Mouse (Mus musculus) spleen, adult 12 weeks (tissue): ENCODE results near the gene Tma7.
A peak's percentile ranks its signal among the peaks of the same experiment; 100 is the strongest.

ENCODE experiments used
- DNase-seq: peaks from one replicate; pipeline ENCODE4 v3.0.0; 2022; ENCODE audit warnings: low spot score

Gene Tma7

DNA sequence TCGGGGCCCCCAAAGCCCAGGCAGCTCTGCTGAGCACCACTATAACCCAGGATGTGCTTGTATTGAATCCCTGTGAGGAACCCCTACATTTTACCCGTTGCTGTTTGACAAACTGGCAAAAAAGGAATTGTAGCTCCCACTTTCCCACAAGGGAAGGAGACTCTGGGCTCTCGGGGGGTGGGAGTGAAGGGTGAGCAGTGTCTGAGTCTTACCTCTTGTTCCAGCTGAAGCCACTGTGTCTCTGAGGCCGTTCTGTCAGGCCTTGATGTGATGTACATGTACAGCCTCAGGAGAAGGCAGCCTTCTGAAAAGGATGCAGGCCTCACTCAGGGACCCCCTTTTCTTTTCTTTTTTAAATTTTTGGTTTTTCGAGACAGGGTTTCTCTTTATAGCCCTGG lies 21.5 kb downstream of the Tma7 start:
- DNase-seq: no peak

DNA sequence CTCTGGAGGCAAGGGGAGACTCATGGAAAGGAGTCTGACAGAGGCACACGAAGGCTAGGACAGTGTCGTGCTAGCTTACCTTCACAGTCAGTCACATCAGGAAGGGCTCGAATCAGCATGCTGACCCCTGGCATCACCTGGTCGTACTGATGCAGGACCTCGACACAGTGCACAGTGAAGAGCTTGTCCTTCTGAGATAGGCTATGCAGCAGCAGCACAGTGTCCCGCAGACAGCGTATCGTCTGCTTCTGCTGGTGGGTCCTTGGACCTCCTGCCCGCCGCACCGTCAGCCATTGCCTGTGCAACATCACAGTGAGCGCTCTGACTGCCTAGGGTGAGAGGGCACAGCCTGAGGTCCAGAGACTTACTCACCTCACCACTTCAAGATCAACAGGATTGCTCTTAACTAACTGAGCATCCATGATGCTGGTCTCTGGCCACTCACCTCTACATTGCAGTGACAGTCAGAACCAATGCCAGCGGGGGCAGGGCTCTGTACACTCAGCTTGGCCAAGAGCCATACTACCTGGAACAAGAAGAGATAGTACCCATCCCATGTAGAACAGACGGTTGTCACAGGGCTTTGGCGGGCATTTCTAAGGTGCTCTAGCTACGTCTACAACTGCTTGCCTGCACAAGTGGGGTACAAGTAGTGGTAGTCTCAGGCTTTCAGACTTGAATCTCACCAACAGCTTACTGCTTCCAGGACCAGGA lies 22.0 kb downstream of the Tma7 start:
- no peak for DNase-seq

DNA sequence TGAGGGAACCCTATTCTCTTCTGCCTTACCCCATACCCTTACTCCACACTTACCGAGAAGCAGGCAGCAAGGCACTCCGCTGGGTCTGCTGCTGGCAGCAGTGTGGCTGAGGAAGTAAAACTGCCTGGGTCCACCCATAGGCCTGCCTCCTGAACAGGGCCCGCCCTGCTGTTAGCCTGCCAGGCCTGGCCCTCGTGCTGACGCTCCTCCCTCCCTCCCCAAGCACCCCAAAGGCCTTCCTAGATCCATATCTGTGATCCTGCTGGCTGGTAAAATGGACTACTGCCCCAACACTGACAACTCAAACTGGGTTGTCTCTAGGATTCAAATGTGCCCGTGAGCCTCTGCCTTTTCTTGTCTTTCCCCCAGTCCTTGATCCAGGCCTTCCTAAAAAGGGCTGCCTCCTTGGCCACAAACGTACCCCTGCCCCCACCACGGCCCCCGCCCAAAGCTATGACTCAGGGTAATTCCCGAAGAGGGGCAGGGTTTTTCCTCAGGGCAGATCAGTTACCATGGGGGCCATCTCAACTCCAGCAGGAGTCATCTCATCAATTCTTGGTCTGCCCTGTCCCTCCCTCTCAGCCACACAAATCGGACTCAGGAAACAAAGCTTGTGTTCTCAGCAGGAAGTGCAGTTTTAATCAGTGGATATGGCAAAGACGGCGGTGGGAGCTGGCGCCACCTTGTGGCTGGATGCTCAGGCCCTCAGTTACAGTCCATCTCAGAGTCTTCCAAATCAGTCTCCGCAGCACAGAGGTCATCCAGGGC lies 23.1 kb downstream of the Tma7 start, which contains the start of gene Trex1:
TSS of gene Trex1 (minus strand) at position 599 of the 768 bp plus-strand sequence.
- DNase-seq: peak; percentile 77

DNA sequence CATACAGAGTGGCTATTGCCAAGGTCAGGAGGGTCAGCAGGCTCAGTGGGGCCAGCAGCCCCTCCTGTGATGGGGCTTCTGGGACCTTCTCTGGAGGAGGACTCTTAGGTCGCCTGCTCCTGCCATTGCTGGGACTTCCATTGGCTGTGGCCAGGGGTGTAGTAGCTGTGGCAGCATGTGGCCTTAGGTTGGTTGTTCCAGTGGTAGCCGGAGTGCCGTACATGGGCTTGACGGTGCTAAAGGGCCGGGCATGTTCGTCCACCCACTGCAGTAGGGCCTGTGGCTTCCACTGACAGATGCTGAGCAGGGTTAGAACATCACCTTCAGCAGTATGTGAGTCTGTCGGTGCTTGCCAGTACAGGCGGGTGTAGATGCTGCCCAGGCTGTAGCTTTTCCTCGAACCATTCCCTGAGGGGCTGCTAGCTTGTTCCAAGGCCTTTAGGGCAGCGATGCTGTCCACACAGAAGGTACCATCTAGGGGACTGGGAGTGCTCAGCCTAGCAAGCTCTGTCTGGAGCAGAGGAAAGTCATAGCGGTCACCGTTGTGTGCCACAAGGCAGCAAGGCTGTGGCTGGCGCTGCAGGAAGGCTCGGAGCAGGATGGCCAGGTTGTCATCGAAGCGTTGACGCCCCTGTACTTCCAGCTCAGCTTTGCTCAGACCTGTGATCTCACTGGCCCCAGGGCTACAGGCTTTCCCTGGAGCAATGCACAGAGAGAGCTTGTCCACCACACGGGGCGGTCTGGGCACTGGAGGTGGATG lies 24.2 kb downstream of the Tma7 start:
- DNase-seq: no peak

DNA sequence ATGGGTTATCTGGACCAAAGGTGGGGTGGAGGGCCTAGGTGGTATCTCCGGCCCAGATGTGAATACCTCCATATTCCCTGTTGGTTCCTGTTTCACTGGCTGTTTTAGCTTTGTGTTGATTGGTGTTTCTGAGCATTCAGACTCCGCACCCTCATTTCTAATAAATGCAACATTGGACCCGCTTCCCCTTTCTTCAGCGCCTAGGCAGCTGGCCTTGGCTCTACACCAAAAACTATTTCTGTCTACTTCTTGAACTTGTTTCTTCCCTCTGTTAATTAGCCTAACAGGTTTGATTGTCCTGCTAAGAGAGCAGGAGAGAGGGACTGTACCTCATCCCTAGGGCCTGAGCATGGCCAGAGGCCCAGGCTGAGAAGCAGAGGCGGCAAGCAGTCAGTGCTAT lies 24.8 kb downstream of the Tma7 start:
- no peak for DNase-seq

DNA sequence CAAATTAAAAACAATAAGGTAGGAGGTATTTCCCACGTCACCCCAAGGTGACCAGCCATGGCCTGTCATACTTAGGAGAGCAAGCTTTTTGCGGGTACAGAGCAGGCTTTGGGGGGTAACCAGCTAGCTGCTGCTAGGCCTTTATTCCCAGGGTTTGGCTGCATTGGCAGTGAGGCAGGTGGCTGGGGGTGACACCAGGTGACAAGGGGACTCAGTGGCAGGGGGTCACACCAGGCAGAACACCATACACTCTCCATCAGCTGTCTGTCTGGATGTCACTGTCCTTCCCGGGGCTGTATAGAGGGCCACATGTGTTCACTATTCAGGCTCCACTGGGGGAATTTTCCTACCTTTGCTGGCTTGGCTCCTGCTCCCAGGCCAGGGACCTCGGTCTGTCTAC lies 25.5 kb downstream of the Tma7 start:
- DNase-seq: no peak

DNA sequence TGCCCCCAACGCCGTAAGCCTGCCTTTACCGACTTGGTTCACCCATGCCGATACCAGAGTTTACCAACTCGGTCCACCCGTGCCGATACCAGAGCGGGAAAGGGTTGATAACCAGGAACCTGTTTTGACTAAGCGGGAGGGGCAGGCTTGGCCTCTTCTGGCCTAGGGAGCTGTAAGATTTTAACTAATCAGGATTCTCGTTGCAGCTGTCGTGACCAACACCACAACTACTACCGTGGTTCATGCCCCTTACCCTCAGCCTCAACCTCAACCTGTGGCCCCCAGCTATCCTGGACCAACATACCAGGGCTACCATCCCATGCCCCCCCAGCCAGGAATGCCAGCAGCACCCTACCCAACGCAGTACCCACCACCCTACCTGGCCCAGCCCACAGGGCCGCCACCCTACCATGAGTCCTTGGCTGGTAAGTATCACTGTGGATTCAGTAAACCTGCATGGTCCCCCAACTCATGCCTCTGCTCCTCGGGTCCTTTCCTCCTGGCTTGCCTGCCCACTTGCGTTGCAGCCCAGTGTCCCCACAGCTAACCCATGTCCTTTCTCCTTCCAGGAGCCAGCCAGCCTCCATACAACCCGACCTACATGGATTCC lies 26.2 kb downstream of the Tma7 start:
- no peak for DNase-seq

DNA sequence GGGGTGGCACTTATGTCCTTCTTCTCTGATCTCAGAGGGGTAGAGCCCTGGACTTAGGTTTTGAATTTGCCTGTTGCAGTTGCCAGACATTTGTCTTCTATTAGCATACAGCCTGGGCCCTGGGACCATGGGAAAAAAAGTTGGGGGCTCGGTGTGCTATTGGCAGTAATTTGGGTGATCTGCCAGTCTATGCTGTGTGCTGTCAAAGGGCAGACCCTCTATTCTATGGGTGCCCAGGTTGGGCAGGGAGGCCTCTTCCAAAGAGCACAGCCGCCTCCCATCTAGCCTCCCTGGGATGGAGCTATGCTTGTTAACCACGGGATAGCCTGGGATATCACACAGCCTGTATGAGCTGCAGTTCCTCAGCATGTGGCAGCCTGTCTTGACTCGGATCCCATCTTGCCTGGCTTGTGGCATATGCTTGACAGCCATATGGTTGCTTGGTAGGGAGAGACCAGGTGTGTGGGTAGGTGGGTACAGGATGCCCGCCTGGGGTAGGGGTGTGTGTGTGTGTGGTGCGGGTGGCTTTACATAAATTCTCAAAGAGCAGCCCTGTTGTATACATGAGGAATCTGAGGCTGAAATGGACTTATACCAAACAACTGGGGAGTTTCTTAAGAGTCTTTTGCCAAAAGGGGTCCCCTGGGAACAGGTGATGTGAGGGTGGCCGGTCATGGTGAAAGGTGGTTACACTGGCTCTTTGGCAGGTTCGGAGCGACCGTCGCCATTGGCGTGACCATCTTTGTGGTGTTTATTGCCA lies 26.9 kb downstream of the Tma7 start:
- DNase-seq: no peak

DNA sequence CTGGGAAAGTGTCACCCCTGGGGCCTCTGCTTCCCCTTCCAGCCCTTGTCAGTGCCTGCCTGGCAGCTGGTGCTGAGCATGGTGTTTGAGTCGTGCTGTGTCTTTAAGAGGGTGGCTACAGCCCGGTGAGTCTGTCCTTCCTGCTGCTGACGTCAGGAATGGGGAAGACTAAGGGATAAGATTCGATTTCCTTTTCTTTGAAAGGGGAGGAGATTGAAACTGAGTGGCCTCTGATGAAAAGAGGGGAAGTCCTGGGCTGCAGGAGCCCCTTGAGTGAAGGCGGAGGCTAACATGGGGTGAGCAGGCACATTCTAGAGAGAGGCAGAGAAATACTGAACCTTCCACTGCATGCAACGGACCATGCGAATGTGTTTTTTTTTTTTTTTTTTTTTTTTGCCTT lies 27.7 kb downstream of the Tma7 start:
- DNase-seq: peak; percentile 47

DNA sequence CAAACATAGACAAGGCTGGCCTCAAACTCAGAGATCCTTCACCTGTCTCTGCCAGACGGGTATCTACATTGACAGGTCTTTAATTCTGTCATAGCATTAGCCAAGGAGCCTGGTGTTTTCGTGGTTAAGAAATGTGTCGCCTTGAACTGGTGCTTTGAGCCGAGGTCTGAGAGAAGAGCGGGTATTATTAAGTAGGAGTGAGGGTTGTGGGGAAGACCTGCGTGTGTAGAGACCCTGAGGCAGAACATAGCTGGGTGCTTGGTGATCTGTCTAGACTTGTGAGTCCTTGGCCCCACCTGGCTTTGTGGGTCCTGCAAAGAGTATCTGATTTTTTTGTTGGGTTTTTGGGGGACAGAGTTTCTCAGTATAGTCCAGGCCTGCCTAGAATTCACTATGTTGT lies 28.5 kb downstream of the Tma7 start:
- DNase-seq: no peak

DNA sequence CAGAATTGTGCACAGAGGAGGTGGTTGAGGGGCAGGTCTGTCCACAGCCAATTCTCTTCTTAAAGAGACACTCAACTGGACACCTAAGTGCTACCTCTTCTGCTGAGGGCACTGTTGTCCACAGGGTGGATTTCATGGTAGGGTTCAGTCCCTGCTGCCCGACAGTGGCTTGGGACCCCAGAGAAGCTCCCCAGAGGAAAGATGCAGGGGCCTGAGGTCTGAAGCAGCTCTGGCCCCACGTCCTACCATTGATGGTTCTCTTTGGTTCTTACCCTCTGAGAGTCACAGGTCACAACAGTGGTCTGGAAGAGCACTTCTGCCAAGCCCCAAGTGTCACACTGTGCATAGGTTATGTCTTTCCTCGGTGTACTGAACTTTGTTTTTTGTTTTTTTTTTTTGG lies 29.0 kb downstream of the Tma7 start:
- DNase-seq: no peak

DNA sequence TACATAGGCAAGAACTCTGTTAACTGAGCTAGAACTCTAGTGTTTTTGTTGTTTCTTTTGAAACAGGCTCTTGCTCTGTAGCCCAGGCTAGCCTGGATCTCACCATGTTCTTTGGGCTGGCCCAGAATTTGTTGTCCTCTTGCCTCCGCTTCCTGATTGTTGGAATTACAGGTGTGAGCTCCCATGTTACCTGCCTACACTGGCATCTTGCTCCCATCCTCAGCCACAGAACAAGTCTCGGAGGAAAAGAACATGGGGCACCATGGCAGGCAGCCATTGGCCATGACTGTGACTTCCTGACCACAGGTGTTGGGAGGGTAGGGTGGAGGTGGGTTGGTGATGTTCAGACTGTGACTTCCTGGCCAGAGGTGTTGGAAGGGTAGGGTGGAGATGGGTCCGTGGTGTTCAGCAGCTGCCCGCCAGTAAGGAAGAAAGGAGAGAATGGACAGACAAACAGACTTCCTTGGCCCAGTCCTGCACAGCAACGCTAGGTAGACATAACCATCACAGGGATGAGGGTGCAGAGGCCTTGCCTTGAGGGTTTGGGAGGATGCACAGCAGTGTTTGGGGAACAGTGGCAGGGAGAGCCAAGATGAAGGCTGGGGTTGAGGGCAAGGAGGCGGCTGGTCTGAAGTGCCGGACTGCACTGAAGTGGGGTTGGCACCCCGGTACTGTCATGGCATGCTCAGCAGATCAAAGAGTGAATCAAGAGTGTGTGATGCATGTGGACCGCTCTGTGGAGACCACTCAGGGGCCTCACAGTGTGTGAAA lies 29.7 kb downstream of the Tma7 start:
- no peak for DNase-seq

DNA sequence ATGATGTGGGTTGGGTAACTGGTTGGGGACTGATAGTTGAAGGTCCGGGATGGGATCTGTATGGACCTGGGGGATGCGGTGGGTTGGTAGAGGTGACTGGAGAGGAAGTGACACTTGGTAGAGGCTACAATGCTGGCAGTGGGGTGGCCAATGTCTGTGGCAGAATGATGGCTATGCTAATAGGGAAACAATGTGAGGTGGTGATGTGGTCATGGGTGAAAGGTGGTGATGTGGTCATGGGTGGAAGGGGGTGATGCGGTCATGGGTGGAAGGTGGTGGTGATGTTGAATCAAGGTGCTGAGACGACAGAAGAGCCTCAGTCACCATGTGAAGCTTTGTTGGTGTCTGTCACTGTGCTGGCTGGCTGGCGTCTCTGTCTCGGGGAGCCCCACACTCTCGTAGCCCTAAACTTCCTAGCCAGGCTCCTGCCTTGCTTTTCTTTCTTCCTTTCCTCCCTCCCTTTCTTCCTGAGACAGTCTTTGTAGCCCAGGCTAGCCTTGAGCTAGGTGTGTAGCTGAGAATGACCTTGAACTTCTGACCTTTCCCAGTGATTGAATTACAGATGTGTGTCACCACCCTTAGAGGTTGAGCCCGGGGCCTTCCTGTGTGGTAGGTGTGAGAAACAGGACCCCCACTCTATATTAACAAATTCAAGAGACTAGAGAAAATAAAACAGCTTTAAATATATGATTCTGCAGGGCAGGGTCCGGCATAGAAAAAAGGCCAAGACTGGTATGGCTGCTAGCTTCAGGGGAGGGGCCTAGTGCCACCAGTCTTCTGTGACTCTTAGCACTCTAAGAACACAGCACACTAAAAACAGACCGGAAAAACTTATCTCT lies 30.5 kb downstream of the Tma7 start:
- DNase-seq: peak; percentile 59

DNA sequence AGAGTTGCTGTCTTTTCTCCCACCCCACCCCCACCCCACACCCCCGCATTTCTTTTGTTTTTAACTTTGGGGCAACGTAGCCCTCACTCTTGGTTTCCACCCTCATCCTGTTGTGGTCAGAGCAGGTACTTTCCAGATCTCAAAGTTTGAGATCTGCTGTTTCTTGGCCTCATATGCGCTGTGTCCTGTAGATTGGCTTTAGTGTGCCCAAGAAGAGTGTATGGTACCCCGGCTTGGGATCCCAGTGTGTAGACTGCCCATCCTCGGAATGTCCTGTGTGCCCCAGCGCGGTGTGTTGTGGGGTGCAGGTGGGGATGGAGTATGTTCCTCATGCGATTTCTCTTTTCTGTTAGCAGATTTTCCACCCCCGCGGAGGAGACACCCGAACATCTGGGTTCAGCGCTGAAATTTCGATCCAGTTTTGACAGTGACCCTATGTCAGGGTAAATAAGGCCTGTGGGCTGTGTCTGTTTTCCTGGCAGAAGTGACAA lies 31.3 kb downstream of the Tma7 start:
- no peak for DNase-seq

DNA sequence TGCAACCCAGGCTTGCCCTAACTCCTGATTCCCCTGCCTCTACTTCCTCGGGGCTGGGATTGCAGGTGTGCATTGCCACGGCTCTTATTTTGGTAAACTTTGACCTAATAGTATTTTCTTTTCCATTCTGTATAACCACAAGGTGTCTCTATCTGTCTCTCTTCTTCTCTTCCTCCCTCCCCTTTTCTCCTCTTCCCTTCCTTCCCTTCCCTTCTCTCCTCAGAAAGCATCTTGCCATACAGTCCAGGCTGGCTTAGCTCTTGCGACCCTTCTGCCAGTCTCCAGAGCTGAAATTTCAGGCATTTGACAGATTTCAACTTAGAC lies 31.8 kb downstream of the Tma7 start:
- DNase-seq: no peak

DNA sequence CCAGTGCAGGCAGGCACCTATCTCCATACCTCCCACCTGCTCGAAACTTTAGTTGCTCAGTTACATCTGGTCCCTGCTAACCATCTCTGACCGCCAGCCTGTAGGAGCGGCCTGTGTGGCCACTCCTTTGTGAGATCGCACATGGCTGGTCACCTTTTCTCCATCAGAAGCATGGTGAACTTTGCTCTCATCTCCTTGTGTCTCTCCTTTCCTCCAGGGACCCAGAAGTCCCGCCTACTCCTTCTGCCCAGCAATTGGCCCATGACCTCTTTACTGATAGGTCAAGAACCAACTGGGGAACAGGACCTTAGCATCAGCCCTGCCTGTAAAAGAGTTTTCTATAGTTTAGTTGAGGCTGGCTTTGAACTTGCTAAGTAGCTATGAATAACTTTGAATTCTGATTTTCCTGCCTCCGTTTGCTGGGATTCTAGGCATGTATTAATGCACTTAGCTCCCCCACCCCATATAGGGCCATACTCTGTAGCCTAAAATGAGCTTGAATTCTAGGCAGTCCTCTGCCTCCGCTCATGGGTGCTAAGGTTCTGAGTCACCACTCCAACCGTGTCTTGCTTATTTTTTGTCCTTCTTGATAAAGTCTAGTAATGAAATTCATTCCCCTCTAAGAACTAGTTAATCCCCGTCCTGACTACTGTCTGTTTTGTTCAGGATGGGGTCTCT lies 32.3 kb downstream of the Tma7 start:
- no peak for DNase-seq

DNA sequence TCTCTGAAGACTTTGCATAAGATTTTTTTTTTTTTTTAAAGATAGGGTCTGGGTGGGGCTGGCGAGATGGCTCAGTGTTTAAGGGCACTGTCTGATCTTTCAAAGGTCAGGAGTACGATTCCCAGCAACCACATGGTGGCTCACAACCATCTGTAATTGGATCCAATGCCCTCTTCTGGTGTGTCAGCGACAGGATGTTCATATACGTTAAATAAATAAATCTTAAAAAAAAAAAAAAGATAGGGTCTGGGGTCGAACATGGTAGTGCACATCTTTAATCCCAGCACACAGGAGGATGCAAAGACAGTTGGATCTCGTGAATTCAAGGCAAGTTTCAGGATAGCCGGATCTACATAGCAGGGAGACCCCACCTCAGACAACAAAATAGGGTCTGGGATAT lies 33.1 kb downstream of the Tma7 start:
- no peak for DNase-seq

DNA sequence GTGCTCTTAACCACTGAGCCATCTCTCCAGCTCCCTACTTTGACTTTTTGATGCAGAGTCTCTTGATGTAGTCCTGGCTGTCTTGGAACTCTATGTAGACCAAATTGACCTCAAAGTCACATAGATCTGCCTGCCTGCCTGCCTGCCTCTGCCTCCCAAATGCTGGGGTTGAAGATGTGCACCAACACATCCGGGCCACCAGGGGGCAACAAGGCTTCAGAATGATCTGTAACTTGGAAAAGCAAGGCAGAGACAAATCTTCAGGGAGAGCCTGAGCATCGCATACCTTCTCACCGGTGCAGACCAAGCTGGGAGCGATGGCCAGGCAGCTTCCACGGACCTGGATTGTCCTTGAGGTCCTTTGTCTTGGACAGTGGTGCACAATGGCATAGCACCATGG lies 36.1 kb downstream of the Tma7 start:
- DNase-seq: peak; percentile 62

DNA sequence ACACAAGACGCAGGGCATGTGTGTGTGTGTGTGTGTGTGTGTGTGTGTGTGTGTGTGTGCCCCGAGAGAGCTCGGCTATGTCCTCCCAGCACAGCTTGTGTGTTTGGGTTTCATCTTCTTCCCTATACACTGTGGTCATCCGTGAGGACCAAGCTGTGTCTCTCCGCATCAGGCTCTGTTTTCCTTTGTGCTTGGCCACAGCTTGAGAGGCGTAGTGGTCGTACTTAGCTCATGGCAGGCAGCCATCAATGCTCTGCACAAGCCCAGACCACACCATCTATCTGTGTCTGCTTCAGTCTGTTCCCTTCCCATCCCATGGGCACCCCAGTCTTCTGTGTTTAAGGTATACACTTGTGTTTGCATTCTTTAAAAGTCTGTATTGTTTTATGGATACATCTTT lies 41.0 kb downstream of the Tma7 start:
- no peak for DNase-seq

DNA sequence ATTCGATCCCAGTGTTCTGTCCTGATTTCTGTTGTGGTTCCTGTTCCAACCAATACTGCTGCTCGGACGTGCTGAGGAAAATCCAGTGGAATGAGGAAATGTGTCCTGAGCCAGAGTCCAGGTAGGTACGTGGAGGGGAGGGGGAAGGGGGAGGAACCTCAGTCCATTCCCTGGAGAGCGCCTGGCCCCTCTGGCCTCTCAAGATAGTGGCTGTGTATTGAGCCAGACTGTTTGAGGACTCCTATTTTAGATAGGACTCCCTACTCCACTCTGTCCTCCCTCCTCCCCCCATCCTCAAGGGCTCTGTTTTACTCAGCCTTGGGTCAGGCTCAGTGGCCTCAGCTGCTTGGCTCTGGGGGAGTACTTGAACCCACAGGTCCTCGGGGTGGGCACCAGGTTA lies 41.5 kb downstream of the Tma7 start:
- no peak for DNase-seq
